Mouse (Mus musculus) kidney, postnatal 0 days (tissue): ENCODE results near the gene Als2. TPM values are rescaled to one million over a fixed set of nuclear protein-coding genes. Genes with fewer than 3 reads are reported as not detected.
A peak's percentile ranks its signal among the peaks of the same experiment; 100 is the strongest.

ENCODE experiments used
- ATAC-seq: fragments of 200-750 bp; cut with Nextera tagmentation; replicated peaks from 2 replicates; pipeline ENCODE4 v1.8.0; 2017; ENCODE audit warnings: low read depth, moderate number of reproducible peaks, moderate TSS enrichment, moderate library complexity; ENCODE audit not compliant: low FRiP score
- DNase-seq: peaks from one replicate; pipeline ENCODE4 v3.0.0-alpha.2; 2016; ENCODE audit warnings: low spot score
- H3K27ac ChIP-seq: fragments of 300-500 bp; sonication (generic); 2 replicates; pipeline ENCODE4 v1.5.1; 2014; ENCODE audit warnings: mild to moderate bottlenecking
- H3K27me3 ChIP-seq: fragments of 300-500 bp; sonication (generic); 2 replicates; pipeline ENCODE4 v1.6.1; 2014; ENCODE audit warnings: low read length, mixed read lengths; ENCODE audit not compliant: insufficient read depth
- H3K36me3 ChIP-seq: fragments of 300-500 bp; sonication (generic); 2 replicates; pipeline ENCODE4 v1.6.1; 2014; ENCODE audit warnings: low read length, mixed read lengths; ENCODE audit not compliant: insufficient read depth
- H3K4me1 ChIP-seq: fragments of 300-500 bp; sonication (generic); replicated peaks from 2 replicates; pipeline ENCODE4 v1.6.1; 2014; ENCODE audit warnings: antibody characterized with exemption, low read length, mixed read lengths; ENCODE audit not compliant: insufficient read depth
- H3K4me2 ChIP-seq: fragments of 300-500 bp; sonication (generic); 2 replicates; pipeline ENCODE4 v1.6.1; 2014; ENCODE audit warnings: mild to moderate bottlenecking, low read length, moderate library complexity, mixed read lengths
- H3K4me3 ChIP-seq: fragments of 300-500 bp; sonication (generic); replicated peaks from 2 replicates; pipeline ENCODE4 v1.5.1; 2014; ENCODE audit warnings: low read depth, low read length
- H3K9ac ChIP-seq: fragments of 300-500 bp; sonication (generic); 2 replicates; pipeline ENCODE4 v1.6.1; 2014; ENCODE audit warnings: low read depth, low read length
- H3K9me3 ChIP-seq: fragments of 300-500 bp; sonication (generic); replicated peaks from 2 replicates; pipeline ENCODE4 v1.6.1; 2016; ENCODE audit warnings: low read length, inconsistent platforms, mixed read lengths
- CTCF ChIP-seq: IDR thresholded peaks from 2 replicates; pipeline ENCODE4 v1.5.1; 2016; ENCODE audit warnings: antibody characterized with exemption, low read depth, mild to moderate bottlenecking, moderate library complexity
- WGBS: fragments of 180-500 bp; shearing (Covaris S2); extraction: QIAGEN DNeasy Blood & Tissue Kit; methylation state at CpG from one replicate; pipeline ENCODE4 v1.1.7; 2014; 5-methylcytosine and 5-hydroxymethylcytosine counted together
- polyA plus RNA-seq: library from polyadenylated mRNA; unstranded; fragments of >200 nt; fragmentation: Nextera tagmentation; extraction: Ambion mirVana; gene quantifications from 2 replicates; pipeline ENCODE4 v1.2.1, GENCODE M21; 2015

The Als2 gene
- polyA plus RNA-seq, 1 experiment from 2014 or later: 6.0 TPM

- Histone ChIP-seq H3K4me1 (no peaks in the 10 kb centered on the region), H3K36me3 (0 out of 2 replicates have a peak, but pooled peaks cover 9% of the 10 kb centered on the region), H3K4me2 (no peak overlapping the region), H3K27ac (no peak overlapping the region), H3K4me3 (no peak overlapping the region), H3K27me3 (no peaks in the 10 kb centered on the region), H3K9me3 (no peaks in the 10 kb centered on the region), H3K9ac (no peak overlapping the region)
- DNase-seq: no peak
- no peak for TF ChIP-seq CTCF
- no peak for ATAC-seq
- WGBS: 84% methylated on average over 3 of the region's 3 CpGs
Measured at GRCm38 (mm10) chr1:59159136-59159535, 77.9 kb downstream of the Als2 start.

- H3K4me2 ChIP-seq: no peak overlapping the region
- no peaks in the 10 kb centered on the region for H3K4me1 ChIP-seq
- H3K4me3 ChIP-seq: no peak overlapping the region
- ATAC-seq (no peak), DNase-seq (no peak)
- 0 out of 2 replicates have a peak, but pooled peaks cover 8% of the 10 kb centered on the region for H3K36me3 ChIP-seq
- 86% methylated on average over 7 of the region's 7 CpGs for WGBS
- TF ChIP-seq CTCF: no peak
- no peaks in the 10 kb centered on the region for H3K27me3 ChIP-seq
- H3K9me3 ChIP-seq: no peaks in the 10 kb centered on the region
- no peak overlapping the region for H3K27ac ChIP-seq
- no peak overlapping the region for H3K9ac ChIP-seq
Measured at GRCm38 (mm10) chr1:59158498-59158897, 78.5 kb downstream of the Als2 start.

- H3K36me3 ChIP-seq: 0 out of 2 replicates have a peak, but pooled peaks cover 1% of the 10 kb centered on the region
- H3K27me3 ChIP-seq: no peaks in the 10 kb centered on the region
- no peak overlapping the region for H3K4me3 ChIP-seq
- DNase-seq (no peak), ATAC-seq (no peak)
- H3K9ac ChIP-seq: no peak overlapping the region
- no peaks in the 10 kb centered on the region for H3K9me3 ChIP-seq
- no peak overlapping the region for H3K4me2 ChIP-seq
- 69% methylated on average over 4 of the region's 4 CpGs for WGBS
- no peaks in the 10 kb centered on the region for H3K4me1 ChIP-seq
- no peak overlapping the region for H3K27ac ChIP-seq
- no peak for TF ChIP-seq CTCF
Measured at GRCm38 (mm10) chr1:59157846-59158245, 79.2 kb downstream of the Als2 start.

GRCm38 (mm10) chr1:59152346-59152745, 84.7 kb downstream of the Als2 start:
- TF ChIP-seq CTCF: no peak
- no peak for DNase-seq
- Histone ChIP-seq H3K4me1 (no peaks in the 10 kb centered on the region), H3K4me2 (no peak overlapping the region), H3K27ac (no peak overlapping the region), H3K9me3 (no peaks in the 10 kb centered on the region), H3K9ac (no peak overlapping the region), H3K27me3 (no peaks in the 10 kb centered on the region), H3K36me3 (no peaks in the 10 kb centered on the region), H3K4me3 (no peak overlapping the region)
- WGBS: 65% methylated on average over 4 of the region's 4 CpGs
- ATAC-seq: no peak

GRCm38 (mm10) chr1:59150542-59150941, 86.5 kb downstream of the Als2 start:
- Histone ChIP-seq H3K9me3 (no peaks in the 10 kb centered on the region), H3K27me3 (no peaks in the 10 kb centered on the region), H3K4me2 (no peak overlapping the region), H3K27ac (no peak overlapping the region), H3K36me3 (no peaks in the 10 kb centered on the region), H3K4me1 (no peaks in the 10 kb centered on the region), H3K9ac (no peak overlapping the region), H3K4me3 (no peak overlapping the region)
- WGBS: 71% methylated on average over 5 of the region's 5 CpGs
- peak; percentile 40; the same call in 1 of the 2 replicates for TF ChIP-seq CTCF
- ATAC-seq (no peak), DNase-seq (no peak)

- no peaks in the 10 kb centered on the region for H3K9me3 ChIP-seq
- no peaks in the 10 kb centered on the region for H3K27me3 ChIP-seq
- H3K4me2 ChIP-seq: no peak overlapping the region
- no peak overlapping the region for H3K4me3 ChIP-seq
- ATAC-seq (no peak), DNase-seq (no peak)
- no peak overlapping the region for H3K9ac ChIP-seq
- TF ChIP-seq CTCF: peak; percentile 62
- no peak overlapping the region for H3K27ac ChIP-seq
- H3K36me3 ChIP-seq: no peaks in the 10 kb centered on the region
- H3K4me1 ChIP-seq: no peaks in the 10 kb centered on the region
- WGBS: 71% methylated on average over 10 of the region's 10 CpGs
Measured at GRCm38 (mm10) chr1:59144543-59144942, 92.5 kb downstream of the Als2 start.

- ATAC-seq: no peak
- Histone ChIP-seq H3K9me3 (no peaks in the 10 kb centered on the region), H3K36me3 (no peaks in the 10 kb centered on the region), H3K27me3 (no peaks in the 10 kb centered on the region), H3K4me3 (no peak overlapping the region), H3K27ac (no peak overlapping the region), H3K4me1 (no peaks in the 10 kb centered on the region), H3K9ac (no peak overlapping the region), H3K4me2 (no peak overlapping the region)
- DNase-seq: peak; percentile 81
- TF ChIP-seq CTCF: peak; percentile 77
Measured at GRCm38 (mm10) chr1:59142809-59143208, 94.2 kb downstream of the Als2 start.
